8 mouse cellular contexts compared by ENCODE assay signal in genomic region chr17:71311340-71312171, GRCm38 (mm10). TPM values are rescaled to one million over a fixed set of nuclear protein-coding genes. Genes with fewer than 3 reads are reported as not detected.
DNase-seq lines count a peak whose midpoint lies in the region; ATAC-seq and TF ChIP-seq lines count a peak whose summit lies in the region.

Emilin2 (minus strand) TSS chr17:71311978.

- peak; percentile 70 for DNase-seq in R1 (ENCODE audit: low read depth, low spot score)
- peak in 1 of 3 experiments; percentile 63 for DNase-seq in liver, embryonic 14.5 days (ENCODE audit: low read depth in 3 of 3, low spot score in 3 of 3)
- DNase-seq in frontal cortex, postnatal 14 days (ENCODE audit: low spot score in 2 of 2) = no peak
- no peak for DNase-seq in frontal cortex, adult 2 months (ENCODE audit: extremely low spot score in 1 of 2, low spot score in 1 of 2)

- H3K36me3 ChIP-seq in E14TG2a.4 (ENCODE audit: insufficient read depth, low read length) = no peaks in the 10 kb centered on the region
- no peaks in the 10 kb centered on the region for H3K36me3 ChIP-seq in liver, embryonic 14.5 days (replicated peaks; ENCODE audit: control insufficient read depth, insufficient read depth, low read depth)
- no peaks in the 10 kb centered on the region for H3K36me3 ChIP-seq in neural tube, embryonic 12.5 days

- 8% methylated on average over 20 of the region's 20 CpGs for WGBS in liver, embryonic 14.5 days (ENCODE audit: insufficient replicate concordance)
- 10% methylated on average over 20 of the region's 20 CpGs for WGBS in neural tube, embryonic 12.5 days

- peak within 1 kb of the TSS; percentile 59 for H3K27ac ChIP-seq in liver, embryonic 14.5 days
- no peak within 1 kb of the TSS for H3K27ac ChIP-seq in neural tube, embryonic 12.5 days

- peaks cover 55% of the 10 kb centered on the region for H3K27me3 ChIP-seq in E14TG2a.4 (ENCODE audit: insufficient read depth, low read length)
- no peaks in the 10 kb centered on the region; the same call in 1 of the 2 replicates for H3K27me3 ChIP-seq in liver, embryonic 14.5 days (ENCODE audit: control insufficient read depth, insufficient read depth, low read length)
- peaks cover 13% of the 10 kb centered on the region for H3K27me3 ChIP-seq in neural tube, embryonic 12.5 days (replicated peaks)

- peak within 1 kb of the TSS; percentile 100 for H3K4me2 ChIP-seq in liver, embryonic 14.5 days (ENCODE audit: low read depth)
- H3K4me2 ChIP-seq in neural tube, embryonic 12.5 days (replicated peaks) = peak within 1 kb of the TSS; percentile 100

- no peak; the same call in 1 of the 2 replicates for TF ChIP-seq EP300 in liver, embryonic 14.5 days (IDR thresholded peaks at IDR 0.05; ENCODE audit: low read depth)

- H3K4me1 ChIP-seq in E14TG2a.4 (replicated peaks; ENCODE audit: low read depth, low read length) = peaks cover 13% of the 10 kb centered on the region
- peaks cover 10 to 17% of the 10 kb centered on the region in 2 experiments for H3K4me1 ChIP-seq in liver, embryonic 14.5 days (replicated peaks; ENCODE audit: control insufficient read depth in 2 of 2, insufficient read depth in 2 of 2, low read length in 1 of 2)
- H3K4me1 ChIP-seq in neural tube, embryonic 12.5 days = peaks cover 21% of the 10 kb centered on the region

- H3K4me3 ChIP-seq in E14TG2a.4 (replicated peaks; ENCODE audit: low read length) = peak within 1 kb of the TSS; percentile 83
- peak within 1 kb of the TSS; percentile 80 to 87 for H3K4me3 ChIP-seq in liver, embryonic 14.5 days (ENCODE audit: insufficient read depth in 1 of 2, low read depth in 2 of 2, low read length in 2 of 2)
- H3K4me3 ChIP-seq in neural tube, embryonic 12.5 days = peak within 1 kb of the TSS; percentile 57

- peak within 1 kb of the TSS; percentile 86 for H3K9ac ChIP-seq in liver, embryonic 14.5 days (replicated peaks)
- peak within 1 kb of the TSS; percentile 50 for H3K9ac ChIP-seq in neural tube, embryonic 12.5 days

- peak; percentile 48 for TF ChIP-seq CTCF in E14TG2a.4 (conservative IDR thresholded peaks at IDR 0.05; ENCODE audit: low read length)
- peak; percentile 83 for TF ChIP-seq CTCF in liver, embryonic 14.5 days (IDR thresholded peaks at IDR 0.05; ENCODE audit: low read depth)

- no peaks in the 10 kb centered on the region for H3K9me3 ChIP-seq in E14TG2a.4 (ENCODE audit: low read length)
- no peaks in the 10 kb centered on the region for H3K9me3 ChIP-seq in liver, embryonic 14.5 days (ENCODE audit: control insufficient read depth, low read length)
- H3K9me3 ChIP-seq in neural tube, embryonic 12.5 days = no peaks in the 10 kb centered on the region

- peak; percentile 73 for ATAC-seq in erythroid progenitor cell, adult 5-6 weeks (replicated peaks; ENCODE audit: low FRiP score, poor library complexity, severe bottlenecking)
- ATAC-seq in hematopoietic stem cell, adult 5-6 weeks (replicated peaks in 1 of 2; ENCODE audit: insufficient read depth in 1 of 2, low FRiP score in 2 of 2, low TSS enrichment in 1 of 2, low read depth in 1 of 2, poor library complexity in 2 of 2, severe bottlenecking in 2 of 2) = peak; percentile 18 to 46; a peak in 1 of 4 replicates
- peak; percentile 43 for ATAC-seq in liver, embryonic 14.5 days (ENCODE audit: insufficient read depth)
- peak; percentile 11; the same call in 1 of the 2 replicates for ATAC-seq in neural tube, embryonic 12.5 days (ENCODE audit: low FRiP score, low read depth)

RNA-seq across cellular contexts. Expression of gene Emilin2, which starts in this region (rescaled TPM):
- 98.7 and 158 TPM in 2 replicates for total RNA-seq in erythroid progenitor cell, adult 5-6 weeks (2015; ENCODE audit: low replicate concordance)
- total RNA-seq in erythroid progenitor cell, adult 5-6 weeks (2017; ENCODE audit: low replicate concordance) = 88.5 and 131 TPM in 2 replicates
- 13.1 and 21.3 TPM in 2 replicates for total RNA-seq in hematopoietic stem cell, adult 5-6 weeks (2017)
- polyA plus RNA-seq in liver, embryonic 14.5 days (2012; rRNA removed) = 13.2 and 17.3 TPM in 2 replicates
- 24.1 and 27.5 TPM in 2 replicates for polyA plus RNA-seq in liver, embryonic 14.5 days (2014; fragmentation: Nextera tagmentation; extraction: Ambion mirVana)
- polyA plus RNA-seq in neural tube, embryonic 12.5 days (2016; fragmentation: Nextera tagmentation; extraction: Ambion mirVana) = 7.1 and 8.7 TPM in 2 replicates
- 1.4 and 1.6 TPM in 2 replicates for polyA plus RNA-seq in frontal cortex, adult 2 months (2012; rRNA removed)

Comparison
In these comparisons a context has a peak if more than half of its experiments do, and no peak if none do; other contexts are left out.
1. ATAC-seq: peak in every context shown above with its lines; median percentile 73 in erythroid progenitor cell, adult 5-6 weeks; 43 in liver, embryonic 14.5 days; 32 in hematopoietic stem cell, adult 5-6 weeks; 11 in neural tube, embryonic 12.5 days.